Mouse (Mus musculus): ENCODE measurements around the gene Sertad4.

The Sertad4 gene

DNA sequence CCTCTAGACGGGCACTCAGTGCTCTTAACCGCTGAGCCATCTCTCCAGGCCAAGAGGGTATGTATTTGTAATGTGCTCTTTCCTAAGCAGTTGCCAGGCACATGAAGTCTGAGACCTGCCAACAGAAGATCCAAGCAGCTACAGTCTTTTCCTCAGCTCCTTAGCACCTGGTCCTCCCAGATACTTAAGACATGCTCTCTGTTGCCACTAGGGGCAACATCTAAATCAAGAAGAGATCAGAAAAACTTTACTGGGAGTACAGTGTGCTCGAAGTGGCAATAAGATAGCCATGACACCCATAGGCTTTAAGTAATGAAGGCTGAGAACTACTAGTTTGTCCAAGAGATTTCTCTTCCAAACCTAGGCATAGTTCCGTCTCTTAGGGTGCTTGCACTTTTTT lies 24.6 kb upstream of the Sertad4 start:
- TF ChIP-seq CTCF (conservative IDR thresholded peaks at IDR 0.05; ENCODE audit: low read length) (peak; percentile 32; the same call in 1 of the 2 replicates), POU5F1 (IDR thresholded peaks at IDR 0.05; ENCODE audit: borderline replicate concordance, low read length) (no peak), NANOG (IDR thresholded peaks at IDR 0.05; ENCODE audit: borderline replicate concordance, low read length) (no peak)
- Histone ChIP-seq H3K36me3 (ENCODE audit: insufficient read depth, low read length) (no peaks in the 10 kb centered on the region), H3K4me3 (replicated peaks; ENCODE audit: low read length) (no peak overlapping the region), H3K9me3 (ENCODE audit: low read length) (no peaks in the 10 kb centered on the region), H3K27me3 (ENCODE audit: insufficient read depth, low read length) (no peaks in the 10 kb centered on the region), H3K4me1 (replicated peaks; ENCODE audit: low read depth, low read length) (0 out of 2 replicates have a peak, but pooled peaks cover under 1% of the 10 kb centered on the region)

DNA sequence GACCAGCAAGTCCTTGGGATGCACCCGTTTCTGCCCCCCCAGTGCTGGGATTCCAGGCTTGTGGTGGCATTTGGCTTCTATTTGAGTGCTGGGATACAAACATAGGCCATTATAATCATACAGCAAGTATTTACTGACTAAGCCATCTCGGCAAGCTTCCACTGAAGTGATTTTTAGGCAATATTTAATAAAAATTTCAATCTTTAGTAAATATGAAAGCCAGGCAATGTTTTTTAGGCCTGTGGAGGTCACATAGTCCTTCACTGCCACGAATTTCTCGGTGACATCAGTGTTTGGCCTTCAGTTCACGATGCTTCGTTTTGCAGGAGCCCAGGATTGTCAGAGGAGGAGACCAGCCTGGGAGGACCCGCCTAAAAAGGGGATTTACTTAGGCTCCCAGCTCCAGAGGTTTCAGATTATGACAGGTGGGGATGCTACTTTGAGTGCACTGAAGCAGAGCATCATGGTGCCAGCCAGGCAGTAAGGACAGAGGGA lies 23.6 kb upstream of the Sertad4 start:
- Histone ChIP-seq H3K4me1 (replicated peaks; ENCODE audit: low read depth, low read length) (peaks cover 7% of the 10 kb centered on the region; the same call in 1 of the 2 replicates), H3K27me3 (ENCODE audit: insufficient read depth, low read length) (no peaks in the 10 kb centered on the region), H3K9me3 (ENCODE audit: low read length) (no peaks in the 10 kb centered on the region), H3K36me3 (ENCODE audit: insufficient read depth, low read length) (no peaks in the 10 kb centered on the region), H3K4me3 (replicated peaks; ENCODE audit: low read length) (no peak overlapping the region)
- no peak for TF ChIP-seq NANOG (IDR thresholded peaks at IDR 0.05; ENCODE audit: borderline replicate concordance, low read length)
- no peak for TF ChIP-seq POU5F1 (IDR thresholded peaks at IDR 0.05; ENCODE audit: borderline replicate concordance, low read length)
- no peak for TF ChIP-seq CTCF (conservative IDR thresholded peaks at IDR 0.05; ENCODE audit: low read length)

- Histone ChIP-seq H3K27me3 (ENCODE audit: insufficient read depth, low read length) (0 out of 2 replicates have a peak, but pooled peaks cover 3% of the 10 kb centered on the region), H3K4me1 (replicated peaks; ENCODE audit: low read depth, low read length) (peaks cover 30% of the 10 kb centered on the region), H3K4me3 (replicated peaks; ENCODE audit: low read length) (no peak overlapping the region), H3K9me3 (ENCODE audit: low read length) (no peaks in the 10 kb centered on the region), H3K36me3 (ENCODE audit: insufficient read depth, low read length) (no peaks in the 10 kb centered on the region)
- TF ChIP-seq NANOG (IDR thresholded peaks at IDR 0.05; ENCODE audit: borderline replicate concordance, low read length) (no peak), POU5F1 (IDR thresholded peaks at IDR 0.05; ENCODE audit: borderline replicate concordance, low read length) (no peak), CTCF (conservative IDR thresholded peaks at IDR 0.05; ENCODE audit: low read length) (no peak)
Observed at GRCm38 (mm10) chr1:192872841-192873240, 17.3 kb upstream of the Sertad4 start.

GRCm38 (mm10) chr1:192869761-192870160 lies 14.2 kb upstream of the Sertad4 start:
- H3K9me3 ChIP-seq (ENCODE audit: low read length) = no peaks in the 10 kb centered on the region
- TF ChIP-seq CTCF (conservative IDR thresholded peaks at IDR 0.05; ENCODE audit: low read length) (peak; percentile 30), POU5F1 (IDR thresholded peaks at IDR 0.05; ENCODE audit: borderline replicate concordance, low read length) (no peak)
- no peaks in the 10 kb centered on the region for H3K36me3 ChIP-seq (ENCODE audit: insufficient read depth, low read length)
- peaks cover 25% of the 10 kb centered on the region for H3K4me1 ChIP-seq (replicated peaks; ENCODE audit: low read depth, low read length)
- H3K27me3 ChIP-seq (ENCODE audit: insufficient read depth, low read length) = 0 out of 2 replicates have a peak, but pooled peaks cover 3% of the 10 kb centered on the region
- H3K4me3 ChIP-seq (replicated peaks; ENCODE audit: low read length) = no peak overlapping the region

DNA sequence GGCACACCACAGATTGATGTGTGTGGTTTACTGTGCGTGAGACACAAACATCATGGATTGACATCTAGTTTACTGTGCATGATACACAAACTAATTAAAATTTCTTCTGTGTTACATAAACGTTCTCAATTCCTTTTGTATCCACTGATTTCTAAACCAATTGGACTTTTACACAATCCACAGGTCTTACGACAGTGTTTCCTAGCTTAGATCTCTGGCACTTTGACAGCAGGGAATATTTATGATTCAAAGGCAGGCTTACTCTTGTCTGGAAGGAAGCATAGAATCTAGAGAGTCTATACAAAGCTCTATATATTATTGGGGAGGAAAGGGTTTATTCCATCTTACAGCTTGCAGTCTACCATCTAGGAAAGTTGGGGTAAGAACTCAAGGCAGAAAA lies 8.9 kb upstream of the Sertad4 start:
- H3K36me3 ChIP-seq (ENCODE audit: insufficient read depth, low read length) = no peaks in the 10 kb centered on the region
- no peak overlapping the region for H3K4me3 ChIP-seq (replicated peaks; ENCODE audit: low read length)
- H3K9me3 ChIP-seq (ENCODE audit: low read length) = no peaks in the 10 kb centered on the region
- H3K27me3 ChIP-seq (ENCODE audit: insufficient read depth, low read length) = peaks cover 10% of the 10 kb centered on the region
- H3K4me1 ChIP-seq (replicated peaks; ENCODE audit: low read depth, low read length) = peaks cover 4% of the 10 kb centered on the region; the same call in 1 of the 2 replicates
- no peak for TF ChIP-seq CTCF (conservative IDR thresholded peaks at IDR 0.05; ENCODE audit: low read length)
- no peak for TF ChIP-seq NANOG (IDR thresholded peaks at IDR 0.05; ENCODE audit: borderline replicate concordance, low read length)
- TF ChIP-seq POU5F1 (IDR thresholded peaks at IDR 0.05; ENCODE audit: borderline replicate concordance, low read length) = no peak

DNA sequence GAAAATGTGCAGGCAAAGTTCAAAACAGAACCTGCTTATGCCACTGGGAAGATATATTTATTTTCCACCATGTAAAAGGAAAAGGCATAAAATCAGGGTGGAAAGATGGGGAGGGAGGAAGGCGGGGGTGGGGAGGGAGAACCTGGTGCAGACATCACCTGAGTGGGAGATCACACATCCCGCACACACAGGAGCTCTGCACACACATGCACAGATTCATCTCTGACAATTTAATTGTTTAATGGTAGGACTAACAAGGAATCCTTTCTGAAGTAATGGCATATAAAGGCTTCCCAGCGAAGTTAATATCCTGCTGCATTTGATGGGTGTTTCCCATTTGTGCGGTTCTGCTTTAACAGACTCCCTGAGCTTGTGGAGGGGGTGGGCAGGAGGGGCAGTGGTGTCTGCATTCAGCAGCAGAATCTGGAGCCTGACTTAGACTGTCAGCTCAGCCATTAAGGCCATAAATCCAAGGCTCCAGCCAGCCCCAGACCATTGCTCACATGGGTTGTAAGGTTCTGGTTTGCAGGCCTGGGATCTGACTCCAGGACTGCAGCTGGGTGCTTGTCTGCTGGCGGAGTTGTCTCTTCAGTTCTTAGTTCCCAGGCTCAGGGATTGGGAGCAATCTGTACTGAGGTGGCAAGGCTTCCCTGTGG lies 5.9 kb upstream of the Sertad4 start:
- Histone ChIP-seq H3K4me3 (replicated peaks; ENCODE audit: low read length) (no peak overlapping the region), H3K9me3 (ENCODE audit: low read length) (no peaks in the 10 kb centered on the region), H3K4me1 (replicated peaks; ENCODE audit: low read depth, low read length) (peaks cover 2% of the 10 kb centered on the region), H3K27me3 (ENCODE audit: insufficient read depth, low read length) (peaks cover 37% of the 10 kb centered on the region), H3K36me3 (ENCODE audit: insufficient read depth, low read length) (no peaks in the 10 kb centered on the region)
- no peak for TF ChIP-seq CTCF (conservative IDR thresholded peaks at IDR 0.05; ENCODE audit: low read length)
- TF ChIP-seq NANOG (IDR thresholded peaks at IDR 0.05; ENCODE audit: borderline replicate concordance, low read length) = no peak
- TF ChIP-seq POU5F1 (IDR thresholded peaks at IDR 0.05; ENCODE audit: borderline replicate concordance, low read length) = no peak

DNA sequence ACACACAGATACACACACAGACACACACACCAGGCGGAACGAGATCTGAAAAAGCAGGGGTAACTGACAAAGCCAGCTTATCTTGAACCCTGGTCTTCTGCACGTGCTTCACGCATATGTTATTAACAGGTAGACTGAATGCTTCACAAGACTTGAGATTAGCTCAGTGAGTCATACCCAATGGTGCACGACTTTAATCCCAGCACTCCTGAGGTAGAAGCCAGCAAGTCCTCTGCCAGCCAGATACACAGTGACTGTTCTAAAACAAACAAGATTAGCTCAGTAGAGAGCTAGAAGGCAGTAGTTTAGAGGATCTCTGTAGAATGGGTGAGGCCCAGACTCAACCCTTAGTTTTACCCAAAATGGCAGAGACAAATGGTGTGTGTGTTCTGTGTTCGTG lies 4.7 kb upstream of the Sertad4 start:
- no peak for TF ChIP-seq NANOG (IDR thresholded peaks at IDR 0.05; ENCODE audit: borderline replicate concordance, low read length)
- TF ChIP-seq CTCF (conservative IDR thresholded peaks at IDR 0.05; ENCODE audit: low read length) = no peak
- TF ChIP-seq POU5F1 (IDR thresholded peaks at IDR 0.05; ENCODE audit: borderline replicate concordance, low read length) = no peak
- H3K4me1 ChIP-seq (replicated peaks; ENCODE audit: low read depth, low read length) = peaks cover 9% of the 10 kb centered on the region
- no peaks in the 10 kb centered on the region for H3K9me3 ChIP-seq (ENCODE audit: low read length)
- H3K36me3 ChIP-seq (ENCODE audit: insufficient read depth, low read length) = no peaks in the 10 kb centered on the region
- no peak overlapping the region for H3K4me3 ChIP-seq (replicated peaks; ENCODE audit: low read length)
- peaks cover 44% of the 10 kb centered on the region for H3K27me3 ChIP-seq (ENCODE audit: insufficient read depth, low read length)

DNA sequence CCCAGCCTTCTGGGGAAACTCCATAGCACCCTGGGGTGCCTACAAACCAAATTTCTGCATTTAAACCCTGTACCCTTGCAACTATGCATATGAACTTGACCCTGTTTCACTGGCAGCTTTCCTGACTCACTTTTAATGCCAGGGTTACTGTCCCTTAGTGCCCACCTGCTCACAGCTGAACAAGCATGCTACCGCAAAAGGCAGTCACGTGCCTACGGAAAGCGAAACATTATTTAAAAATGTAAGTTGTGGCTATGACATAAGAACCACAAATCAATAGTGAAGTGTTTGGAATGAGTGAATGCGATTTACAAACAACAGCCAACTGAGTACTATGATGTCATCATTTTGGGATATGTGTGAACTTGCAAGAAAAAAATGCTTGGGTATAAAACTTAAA lies 2.0 kb upstream of the Sertad4 start:
- TF ChIP-seq CTCF (conservative IDR thresholded peaks at IDR 0.05; ENCODE audit: low read length) (no peak), NANOG (IDR thresholded peaks at IDR 0.05; ENCODE audit: borderline replicate concordance, low read length) (no peak), POU5F1 (IDR thresholded peaks at IDR 0.05; ENCODE audit: borderline replicate concordance, low read length) (no peak)
- H3K4me1 ChIP-seq (replicated peaks; ENCODE audit: low read depth, low read length) = peaks cover 27% of the 10 kb centered on the region

More for the DNA sequence above, 2.0 kb upstream of the Sertad4 start:
- Histone ChIP-seq H3K36me3 (ENCODE audit: insufficient read depth, low read length) (no peaks in the 10 kb centered on the region), H3K4me3 (replicated peaks; ENCODE audit: low read length) (no peak overlapping the region), H3K9me3 (ENCODE audit: low read length) (no peaks in the 10 kb centered on the region), H3K27me3 (ENCODE audit: insufficient read depth, low read length) (peaks cover 68% of the 10 kb centered on the region)
